Mouse (Mus musculus) mouse embryonic stem cell (cell line): ENCODE data around the gene Ankrd12.
"Not testable (repeated sequence)": the region's sequence is repeated elsewhere in the genome, so short reads cannot be mapped to it uniquely, and the experiment has no call there.

ENCODE experiments used
- in situ Hi-C, 2 experiments: fragments of 300-500 bp; cut with MboI; formaldehyde crosslinking; loops; 1 replicate in 1 of 2; 3 replicates in 1 of 2; pipeline ENCODE4 v1.14.3; 2019 to 2020; ENCODE audit warnings: low sequenced_read_pairs in 2 of 2, low pct_unique_long_range_greater_than_20kb in 1 of 2, mixed read lengths in 1 of 2; ENCODE audit not compliant: unreplicated experiment in 1 of 2

Gene Ankrd12

GRCm38 (mm10) chr17:66024211-66024610 lies 52.7 kb downstream of the Ankrd12 start:
- in situ Hi-C loops = no loop called here

- in situ Hi-C loops = no loop called here
These were observed 65.1 kb downstream of the Ankrd12 start for GRCm38 (mm10) chr17:66011790-66012189.

GRCm38 (mm10) chr17:66007892-66008291 lies 69.0 kb downstream of the Ankrd12 start:
- in situ Hi-C loops = no loop called here

- in situ Hi-C loops = no loop called here
These were observed 69.4 kb downstream of the Ankrd12 start for GRCm38 (mm10) chr17:66007473-66007872.

- in situ Hi-C loops = no loop called here
These were observed 88.6 kb downstream of the Ankrd12 start for GRCm38 (mm10) chr17:65988151-65988820.

GRCm38 (mm10) chr17:65976720-65977119 lies 100.2 kb downstream of the Ankrd12 start:
- in situ Hi-C loops = not testable (repeated sequence)

- in situ Hi-C loops = no loop called here
These were observed 109.1 kb downstream of the Ankrd12 start for GRCm38 (mm10) chr17:65967751-65968150.

- in situ Hi-C loops = no loop called here
These were observed 114.6 kb downstream of the Ankrd12 start for GRCm38 (mm10) chr17:65962263-65962662.

- in situ Hi-C loops = no loop called here
These were observed 115.2 kb downstream of the Ankrd12 start for GRCm38 (mm10) chr17:65961606-65962136.

- in situ Hi-C loops = no loop called here
These were observed 117.9 kb downstream of the Ankrd12 start for GRCm38 (mm10) chr17:65959011-65959410.

- in situ Hi-C loops = no loop called here
These were observed 118.5 kb downstream of the Ankrd12 start for GRCm38 (mm10) chr17:65958366-65958765.

GRCm38 (mm10) chr17:65957782-65958325 lies 119.0 kb downstream of the Ankrd12 start:
- in situ Hi-C loops = no loop called here

GRCm38 (mm10) chr17:65956993-65957781 lies 119.7 kb downstream of the Ankrd12 start:
- in situ Hi-C loops = no loop called here

GRCm38 (mm10) chr17:65956140-65956539 lies 120.7 kb downstream of the Ankrd12 start:
- in situ Hi-C loops = no loop called here

- in situ Hi-C loops = no loop called here
These were observed 122.9 kb downstream of the Ankrd12 start for GRCm38 (mm10) chr17:65953959-65954358.

GRCm38 (mm10) chr17:65952083-65952482 lies 124.8 kb downstream of the Ankrd12 start:
- in situ Hi-C loops = no loop called here

- in situ Hi-C loops = no loop called here
These were observed 126.1 kb downstream of the Ankrd12 start, which contains the start of gene Twsg1 for GRCm38 (mm10) chr17:65950622-65951404. Twsg1 (minus strand) TSS chr17:65951226.

GRCm38 (mm10) chr17:65950183-65950582 lies 126.7 kb downstream of the Ankrd12 start:
- in situ Hi-C loops = no loop called here

- in situ Hi-C loops = no loop called here
These were observed 129.6 kb downstream of the Ankrd12 start for GRCm38 (mm10) chr17:65947307-65947706.
